Mouse (Mus musculus) midbrain, embryonic 11.5 days (tissue): ENCODE results near the gene Zbtb37. TPM values are rescaled to one million over a fixed set of nuclear protein-coding genes. Genes with fewer than 3 reads are reported as not detected.
A peak's percentile ranks its signal among the peaks of the same experiment; 100 is the strongest.

ENCODE experiments used
- ATAC-seq: fragments of 200-750 bp; cut with Nextera tagmentation; 2 replicates; pipeline ENCODE4 v1.8.0; 2017; ENCODE audit warnings: moderate TSS enrichment, moderate library complexity; ENCODE audit not compliant: low FRiP score
- DNase-seq: peaks from one replicate; pipeline ENCODE4 v3.0.0; 2015; ENCODE audit warnings: low spot score; ENCODE audit errors: missing footprints
- H3K27ac ChIP-seq: fragments of 300-500 bp; sonication (generic); 2 replicates; pipeline ENCODE4 v1.5.1; 2014; ENCODE audit warnings: low read depth, low read length
- H3K27me3 ChIP-seq: fragments of 300-500 bp; sonication (generic); 2 replicates; pipeline ENCODE4 v1.6.1; 2014; ENCODE audit warnings: mild to moderate bottlenecking, low read length, moderate library complexity, mixed read lengths; ENCODE audit not compliant: control insufficient read depth, insufficient read depth
- H3K36me3 ChIP-seq: fragments of 300-500 bp; sonication (generic); 2 replicates; pipeline ENCODE4 v1.6.1; 2014; ENCODE audit warnings: mild to moderate bottlenecking, low read length, moderate library complexity, mixed read lengths; ENCODE audit not compliant: control insufficient read depth, insufficient read depth
- H3K4me1 ChIP-seq: fragments of 300-500 bp; sonication (generic); 2 replicates; pipeline ENCODE4 v1.6.1; 2014; ENCODE audit warnings: low read length; ENCODE audit not compliant: control insufficient read depth, insufficient read depth
- H3K4me2 ChIP-seq: fragments of 300-500 bp; sonication (generic); 2 replicates; pipeline ENCODE4 v1.6.1; 2014; ENCODE audit warnings: mild to moderate bottlenecking, moderate library complexity
- H3K4me3 ChIP-seq: fragments of 300-500 bp; sonication (generic); 2 replicates; pipeline ENCODE4 v1.5.1; 2014; ENCODE audit warnings: low read depth, low read length
- H3K9ac ChIP-seq: fragments of 300-500 bp; sonication (generic); 2 replicates; pipeline ENCODE4 v1.6.1; 2014; ENCODE audit warnings: low read length
- H3K9me3 ChIP-seq: fragments of 300-500 bp; sonication (generic); 2 replicates; pipeline ENCODE4 v1.6.1; 2016; ENCODE audit warnings: low read length; ENCODE audit not compliant: control insufficient read depth
- WGBS: fragments of 180-500 bp; shearing (Covaris S2); extraction: QIAGEN DNeasy Blood & Tissue Kit; methylation state at CpG from one replicate; pipeline ENCODE4 v1.1.7; 2014; 5-methylcytosine and 5-hydroxymethylcytosine counted together
- polyA plus RNA-seq: library from polyadenylated mRNA; unstranded; fragments of >200 nt; fragmentation: Nextera tagmentation; extraction: Ambion mirVana; gene quantifications from 2 replicates; pipeline ENCODE4 v1.2.1, GENCODE M21; 2014

Zbtb37 gene
- 10.7 and 15.0 TPM in 2 replicates for polyA plus RNA-seq

- H3K36me3 ChIP-seq: peaks cover 13% of the 10 kb centered on the region; the same call in 1 of the 2 replicates
Observed at GRCm38 (mm10) chr1:161034435-161035280, at the start of gene Zbtb37. TSS of gene Zbtb37 (minus strand) at chr1:161034849.

DNA sequence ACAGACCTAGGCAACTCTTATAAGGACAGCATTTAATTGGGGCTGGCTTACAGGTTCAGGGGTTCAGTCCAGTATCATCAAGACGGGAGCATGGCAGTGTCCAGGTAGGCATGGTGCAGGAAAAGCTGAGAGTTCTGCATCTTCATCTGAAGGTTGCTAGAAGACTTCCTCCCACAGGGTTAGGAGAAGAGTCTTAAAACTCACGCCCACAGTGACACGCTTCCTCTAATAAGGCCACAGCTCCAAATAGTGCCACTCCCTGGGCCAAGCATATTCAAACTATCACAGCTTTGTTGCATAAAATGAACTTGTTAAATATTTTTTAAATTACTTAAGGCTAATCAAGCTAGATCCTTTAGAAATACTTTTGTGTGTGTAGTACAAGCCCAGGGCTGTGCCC lies 42.6 kb upstream of the Zbtb37 start:
- Histone ChIP-seq H3K27ac (no peak overlapping the region), H3K4me2 (no peak overlapping the region), H3K27me3 (no peaks in the 10 kb centered on the region), H3K9me3 (no peaks in the 10 kb centered on the region), H3K4me3 (no peak overlapping the region), H3K36me3 (peaks cover 3% of the 10 kb centered on the region; the same call in 1 of the 2 replicates), H3K4me1 (peaks cover 16% of the 10 kb centered on the region), H3K9ac (no peak overlapping the region)
- ATAC-seq: no peak
- DNase-seq: no peak
- 96% methylated on average over 3 of the region's 3 CpGs for WGBS

More at GRCm38 (mm10) chr1:161034435-161035280, at the start of gene Zbtb37:
- DNase-seq: peak; percentile 100
- peak; percentile 94 for ATAC-seq
- under 1% methylated on average over 54 of the region's 76 CpGs for WGBS
- H3K9ac ChIP-seq: peak within 1 kb of the TSS; percentile 87
- no peaks in the 10 kb centered on the region for H3K27me3 ChIP-seq
- H3K27ac ChIP-seq: peak within 1 kb of the TSS; percentile 69
- H3K4me3 ChIP-seq: peak within 1 kb of the TSS; percentile 70
- H3K4me2 ChIP-seq: peak within 1 kb of the TSS; percentile 92
- peaks cover 14% of the 10 kb centered on the region for H3K4me1 ChIP-seq
- H3K9me3 ChIP-seq: no peaks in the 10 kb centered on the region

DNA sequence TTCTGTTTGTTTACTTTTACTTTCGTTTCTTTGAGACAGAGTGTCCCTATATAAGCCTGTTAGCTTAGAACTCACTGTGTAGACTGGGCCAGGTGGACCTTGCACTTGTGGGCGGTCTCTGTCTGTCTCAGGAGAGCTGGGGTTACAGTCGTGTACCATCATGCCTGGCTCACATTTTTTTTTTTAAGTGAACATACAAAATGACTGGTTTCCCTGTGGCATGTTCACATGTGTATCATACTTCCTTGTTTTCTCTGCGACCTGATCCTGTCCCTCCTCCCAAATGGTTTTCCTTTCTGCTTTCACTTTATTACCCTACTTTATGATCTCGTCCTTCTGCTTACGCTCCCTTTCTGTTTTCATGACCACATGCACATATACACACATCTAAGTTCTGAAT lies 41.6 kb upstream of the Zbtb37 start:
- Histone ChIP-seq H3K36me3 (peaks cover 3% of the 10 kb centered on the region; the same call in 1 of the 2 replicates), H3K27me3 (no peaks in the 10 kb centered on the region), H3K9me3 (no peaks in the 10 kb centered on the region), H3K4me1 (peaks cover 20% of the 10 kb centered on the region), H3K4me3 (no peak overlapping the region), H3K27ac (no peak overlapping the region), H3K9ac (no peak overlapping the region), H3K4me2 (no peak overlapping the region)
- DNase-seq (no peak), ATAC-seq (no peak)
- 94% methylated on average over 6 of the region's 6 CpGs for WGBS

DNA sequence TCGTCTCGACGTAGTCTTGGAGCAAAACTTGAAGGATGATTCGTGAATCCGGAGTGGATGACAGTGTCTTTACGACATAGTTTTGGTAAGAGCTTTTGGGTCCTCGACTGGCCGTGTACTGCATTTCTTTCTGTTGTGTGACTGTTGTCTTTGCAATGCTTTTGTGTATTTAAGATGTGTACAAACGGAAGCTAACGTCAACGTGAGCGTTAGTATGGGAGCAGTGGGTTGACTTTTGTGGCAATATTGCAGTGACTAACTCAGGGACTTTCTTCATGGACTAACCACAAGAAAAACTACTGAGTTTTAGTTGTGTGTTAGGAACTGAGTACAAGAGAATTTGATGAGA lies 36.6 kb upstream of the Zbtb37 start:
- Histone ChIP-seq H3K4me3 (peak overlapping the region; percentile 73), H3K27ac (no peak overlapping the region), H3K27me3 (no peaks in the 10 kb centered on the region), H3K4me2 (peak overlapping the region; percentile 68), H3K4me1 (peaks cover 23% of the 10 kb centered on the region), H3K9ac (peak overlapping the region; percentile 75), H3K36me3 (no peaks in the 10 kb centered on the region), H3K9me3 (no peaks in the 10 kb centered on the region)
- no peak for ATAC-seq
- no peak for DNase-seq
- under 1% methylated on average over 12 of the region's 12 CpGs for WGBS

DNA sequence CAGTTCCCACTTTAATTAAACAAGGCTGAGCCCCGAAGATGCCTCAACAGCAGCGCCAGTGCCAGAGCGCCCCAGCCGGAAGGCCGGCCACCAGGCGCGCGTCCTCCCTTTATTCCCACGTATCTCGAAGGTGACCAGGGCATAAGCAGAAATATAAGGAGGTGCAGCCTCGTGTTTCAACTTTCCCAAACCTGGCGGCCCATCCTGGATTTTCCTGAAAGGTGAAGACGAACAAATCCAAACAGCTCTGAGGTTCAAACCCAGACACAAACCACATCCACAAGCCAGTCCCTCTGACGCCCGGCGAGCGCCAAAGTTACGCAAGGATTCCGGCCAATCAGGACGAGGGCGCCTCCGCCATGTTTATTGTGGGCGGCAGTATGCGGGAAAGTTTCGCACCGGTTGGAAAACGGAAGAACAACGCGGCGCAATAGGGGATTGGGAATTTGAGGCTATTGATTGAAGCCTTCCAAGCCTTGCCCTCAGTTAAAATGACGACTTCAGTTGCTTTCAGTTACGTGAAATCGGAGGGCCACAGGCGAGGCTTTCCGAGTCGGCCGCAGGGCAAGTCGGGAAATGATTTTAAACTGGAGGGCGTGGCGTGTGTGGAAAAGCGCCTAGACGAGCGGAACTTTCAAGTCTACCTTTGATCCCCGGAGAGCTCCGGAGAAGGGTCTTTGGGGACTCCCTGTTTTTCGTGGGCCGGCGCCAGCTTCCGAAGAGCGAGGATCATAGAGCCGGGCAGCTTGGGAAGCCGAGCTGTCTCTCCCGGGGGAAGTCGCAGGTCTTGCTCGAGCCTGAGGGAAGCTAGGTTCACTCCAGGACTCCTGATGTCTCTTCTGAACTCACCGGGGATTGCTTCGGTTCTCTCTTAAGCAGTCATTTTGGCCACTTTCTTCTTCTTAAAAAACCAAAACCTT lies 36.0 kb upstream of the Zbtb37 start, which contains the start of the genes Dars2 and Cenpl:
Gene Dars2, minus strand, starts transcription at position 307 of the 920 bp plus-strand sequence.
Gene Cenpl, plus strand, starts transcription at position 362 of the 920 bp plus-strand sequence.
- under 1% methylated on average over 57 of the region's 57 CpGs for WGBS
- Histone ChIP-seq H3K9me3 (no peaks in the 10 kb centered on the region), H3K27me3 (no peaks in the 10 kb centered on the region), H3K4me3 (peak within 1 kb of the TSS; percentile 73), H3K4me2 (peak within 1 kb of the TSS; percentile 85), H3K9ac (peak within 1 kb of the TSS; percentile 88), H3K36me3 (no peaks in the 10 kb centered on the region), H3K27ac (peak within 1 kb of the TSS; percentile 48; the same call in 1 of the 2 replicates), H3K4me1 (peaks cover 23% of the 10 kb centered on the region)
- peak; percentile 99 for DNase-seq
- ATAC-seq: peak; percentile 98

- Histone ChIP-seq H3K4me1 (no peaks in the 10 kb centered on the region), H3K36me3 (no peaks in the 10 kb centered on the region), H3K9me3 (no peaks in the 10 kb centered on the region), H3K4me3 (no peak overlapping the region), H3K27me3 (no peaks in the 10 kb centered on the region), H3K27ac (no peak overlapping the region), H3K4me2 (no peak overlapping the region), H3K9ac (no peak overlapping the region)
- 84% methylated on average over 1 of the region's 1 CpGs for WGBS
- ATAC-seq (no peak), DNase-seq (no peak)
Observed at GRCm38 (mm10) chr1:161063351-161063750, 28.7 kb upstream of the Zbtb37 start.

DNA sequence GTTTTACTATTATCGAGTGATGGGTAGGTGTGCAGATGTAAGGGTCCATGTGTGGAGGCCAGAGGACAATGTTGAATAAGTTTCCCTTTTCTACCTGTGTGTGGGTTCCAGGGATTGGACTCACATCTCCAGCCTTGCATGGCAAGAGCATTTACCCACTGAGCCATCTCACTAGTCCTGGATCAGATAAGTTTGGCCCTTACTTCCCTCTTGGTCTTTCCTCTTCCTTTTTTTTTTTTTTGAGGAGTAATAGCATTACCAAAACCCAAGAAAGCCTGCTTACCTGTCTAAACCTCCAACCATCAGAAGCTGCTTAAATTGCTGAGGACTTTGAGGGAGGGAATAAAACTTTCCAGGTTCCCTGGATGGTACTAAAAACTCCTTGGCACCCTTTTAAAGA lies 22.5 kb upstream of the Zbtb37 start:
- WGBS: 98% methylated on average over 1 of the region's 1 CpGs
- H3K4me1 ChIP-seq: no peaks in the 10 kb centered on the region
- no peak overlapping the region for H3K27ac ChIP-seq
- no peak overlapping the region for H3K4me2 ChIP-seq
- H3K36me3 ChIP-seq: no peaks in the 10 kb centered on the region
- no peaks in the 10 kb centered on the region for H3K9me3 ChIP-seq
- H3K4me3 ChIP-seq: no peak overlapping the region
- no peak for DNase-seq
- H3K27me3 ChIP-seq: no peaks in the 10 kb centered on the region
- ATAC-seq: no peak
- H3K9ac ChIP-seq: no peak overlapping the region

DNA sequence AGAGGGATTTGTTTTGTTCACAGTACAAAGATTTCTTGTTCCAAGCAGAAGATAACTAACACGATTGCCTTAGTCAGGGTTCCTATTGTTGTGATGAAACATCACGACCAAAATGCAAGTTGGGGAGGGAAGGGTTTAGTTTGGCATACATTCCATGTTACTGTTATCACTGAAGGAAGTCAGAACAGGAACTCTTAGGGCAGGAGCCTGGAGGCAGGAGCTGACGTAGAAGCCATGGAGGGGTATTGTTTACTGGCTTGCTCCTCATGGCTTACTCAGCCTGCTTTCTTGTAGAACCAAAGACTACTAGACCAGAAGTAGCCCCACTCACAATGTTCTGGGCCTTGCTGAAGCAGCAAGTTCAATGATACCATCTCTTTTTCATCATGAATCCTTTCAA lies 12.3 kb upstream of the Zbtb37 start:
- H3K4me1 ChIP-seq: no peaks in the 10 kb centered on the region
- H3K4me2 ChIP-seq: no peak overlapping the region
- no peaks in the 10 kb centered on the region for H3K27me3 ChIP-seq
- H3K9ac ChIP-seq: no peak overlapping the region
- 83% methylated on average over 3 of the region's 3 CpGs for WGBS
- DNase-seq: peak; percentile 47
- peaks cover 4% of the 10 kb centered on the region for H3K36me3 ChIP-seq
- H3K27ac ChIP-seq: no peak overlapping the region
- no peak overlapping the region for H3K4me3 ChIP-seq
- no peak for ATAC-seq
- no peaks in the 10 kb centered on the region for H3K9me3 ChIP-seq
